Mouse (Mus musculus): Measurements from ENCODE around the gene Rab11fip2.

The Rab11fip2 gene

GRCm38 (mm10) chr19:59943322-59943871, at the start of gene Rab11fip2:
TSS of gene Rab11fip2 (minus strand) at chr19:59943654.
- peak; percentile 92 to 93 for DNase-seq

GRCm38 (mm10) chr19:59981588-59981987, 38.1 kb upstream of the Rab11fip2 start:
- no peak for DNase-seq

DNA sequence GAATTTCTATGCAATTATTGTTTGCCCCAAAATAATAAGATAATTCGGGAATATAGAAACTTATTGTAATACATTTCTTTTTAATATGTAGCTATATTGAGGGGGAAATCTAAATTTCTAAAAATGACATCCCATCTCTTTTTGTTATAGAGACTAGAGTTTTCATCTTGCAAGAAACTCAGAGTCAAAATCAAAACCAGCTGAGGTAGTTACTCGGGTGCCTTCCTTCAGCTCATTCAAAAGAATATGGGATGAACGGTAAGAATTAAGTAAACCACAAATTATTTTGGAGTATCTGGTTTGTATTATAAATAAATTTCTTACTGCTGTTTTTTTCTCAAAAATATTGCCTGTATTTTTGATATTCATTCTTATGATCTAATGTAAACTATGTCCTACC, 11.5 kb upstream of the Rab11fip2 start:
- no peak for DNase-seq

- DNase-seq = no peak
Observed at GRCm38 (mm10) chr19:59949731-59950130, 6.3 kb upstream of the Rab11fip2 start.

DNA sequence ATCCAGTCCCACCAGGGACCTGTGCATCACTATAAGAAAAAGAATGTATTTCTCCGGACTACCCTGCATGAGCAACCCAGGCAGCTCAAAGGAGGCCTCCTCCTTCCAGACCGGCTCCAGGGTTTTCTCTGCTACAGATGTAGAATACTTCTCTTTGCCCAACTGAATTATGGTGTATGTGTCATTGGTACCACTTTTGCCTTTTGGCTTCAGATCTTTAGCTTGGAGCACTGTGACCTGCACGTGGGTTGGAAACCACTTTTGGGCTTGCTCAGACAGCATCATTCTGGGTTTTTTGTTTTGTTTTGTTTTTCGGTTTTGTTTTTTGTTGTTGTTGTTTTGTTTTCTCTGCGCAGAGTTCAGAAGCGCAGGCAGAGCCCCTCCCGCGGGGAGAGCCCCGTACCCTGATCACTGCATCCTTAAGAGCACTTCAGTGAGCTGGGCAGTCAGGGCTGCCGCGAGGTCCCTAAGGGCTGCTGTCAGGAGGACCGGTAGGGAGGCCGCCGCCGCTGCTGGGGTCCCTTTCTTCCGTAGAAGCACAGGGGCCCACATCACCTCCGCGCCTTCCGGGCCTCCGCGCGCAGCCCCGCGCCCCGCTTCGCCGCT, 635 bp downstream of the Rab11fip2 start:
- DNase-seq = no peak

- peak in 1 of 2 experiments; percentile 10 for DNase-seq
Observed at GRCm38 (mm10) chr19:59939711-59940110, 3.7 kb downstream of the Rab11fip2 start.

- peak; percentile 39 to 43 for DNase-seq
Observed at GRCm38 (mm10) chr19:59932085-59932484, 11.4 kb downstream of the Rab11fip2 start.

- DNase-seq = no peak
Observed at GRCm38 (mm10) chr19:59928672-59929071, 14.8 kb downstream of the Rab11fip2 start.

DNA sequence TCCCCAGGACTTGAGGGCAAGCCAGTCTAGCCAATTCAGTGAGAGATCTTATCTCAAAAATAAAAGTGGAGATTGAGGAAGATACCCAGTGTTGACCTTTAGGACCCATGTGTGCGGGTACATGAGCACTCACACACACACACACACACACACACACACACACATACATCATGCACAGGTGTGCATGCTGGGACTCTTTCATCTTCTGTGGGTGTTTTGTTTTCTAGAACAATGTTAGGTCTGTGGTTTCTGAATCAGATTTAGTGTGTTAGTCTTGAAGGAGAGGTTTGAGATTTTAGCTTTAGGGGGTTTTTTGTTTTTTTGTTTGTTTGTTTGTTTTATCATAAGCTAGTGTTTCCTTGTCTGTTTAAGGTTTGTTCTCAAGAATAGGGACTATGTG, 17.3 kb downstream of the Rab11fip2 start:
- DNase-seq = no peak

GRCm38 (mm10) chr19:59920846-59921245, 22.6 kb downstream of the Rab11fip2 start:
- DNase-seq = no peak

GRCm38 (mm10) chr19:59917901-59918613, 25.4 kb downstream of the Rab11fip2 start:
- DNase-seq = no peak

DNA sequence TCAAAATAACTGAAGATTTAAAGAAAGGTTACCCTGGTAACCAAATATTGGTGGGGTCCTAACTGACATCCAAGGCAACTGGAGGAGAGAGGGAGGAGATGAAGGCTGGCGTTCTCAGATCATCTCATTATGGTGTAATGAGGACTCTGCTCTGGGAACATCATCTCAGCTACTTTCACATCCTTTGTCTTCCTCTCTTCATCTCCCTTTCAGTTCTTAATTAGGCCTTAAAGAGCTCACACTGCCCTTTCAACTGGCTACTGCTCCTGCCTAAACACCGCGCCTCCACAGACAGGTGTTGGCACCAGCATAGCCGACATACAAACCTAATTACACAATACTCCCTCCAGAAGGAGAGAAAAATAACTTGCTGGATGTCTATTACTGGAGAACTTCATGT, 31.9 kb downstream of the Rab11fip2 start:
- DNase-seq = no peak

DNA sequence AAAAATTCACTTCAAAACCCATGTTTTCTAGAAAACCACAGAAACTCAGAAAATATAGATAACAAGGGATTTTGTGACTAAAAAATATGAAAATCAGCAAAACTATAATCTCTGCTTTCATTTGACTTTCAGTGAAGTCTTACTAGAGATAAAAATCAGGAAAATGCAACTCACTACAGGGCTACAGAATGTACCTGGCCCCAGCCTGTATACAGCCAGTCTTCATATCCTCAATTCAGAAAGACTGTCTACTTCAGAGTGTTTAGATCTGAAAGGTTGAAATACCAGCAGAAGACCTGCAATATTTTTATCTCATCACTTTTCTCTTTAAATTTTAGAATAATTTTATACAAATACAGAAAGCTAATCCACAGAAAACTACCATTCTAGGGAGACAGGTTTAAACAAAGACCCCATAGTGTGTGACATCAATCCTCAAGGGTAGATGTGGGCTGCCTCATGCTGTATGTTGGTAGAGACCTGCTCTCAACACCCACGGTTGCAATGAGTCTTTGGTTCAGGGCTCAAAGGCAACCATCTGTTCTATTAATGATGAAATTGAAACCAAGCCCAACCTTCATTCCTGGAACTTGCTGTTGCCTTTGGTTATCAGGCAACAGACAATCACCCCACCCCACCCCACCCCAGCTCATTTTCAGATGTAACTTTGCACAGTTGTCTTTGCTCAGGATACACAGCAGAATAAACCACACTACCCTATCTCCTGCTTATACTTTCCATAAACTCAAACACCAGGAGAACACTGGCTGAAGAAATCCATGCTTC, 38.0 kb downstream of the Rab11fip2 start:
- no peak for DNase-seq

DNA sequence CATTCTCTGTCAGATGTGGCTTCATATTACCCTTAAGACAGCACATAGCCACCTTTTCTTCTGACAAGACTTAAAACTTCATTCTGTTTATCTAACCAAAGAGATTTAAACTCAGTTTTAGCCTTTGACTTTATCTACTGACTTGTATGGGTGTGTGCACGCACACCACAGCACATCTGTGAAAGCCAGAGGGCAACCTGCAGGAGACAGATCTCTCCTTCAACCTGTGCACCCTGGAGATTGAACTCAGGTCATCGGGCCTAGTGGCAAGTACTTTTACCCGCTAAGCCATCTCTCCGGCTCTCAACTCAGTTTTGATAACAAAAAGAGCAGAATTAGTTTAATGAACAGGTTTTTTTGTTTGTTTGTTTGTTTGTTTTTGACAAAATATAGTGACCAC, 43.5 kb downstream of the Rab11fip2 start:
- DNase-seq = no peak

GRCm38 (mm10) chr19:59898301-59898700, 45.2 kb downstream of the Rab11fip2 start:
- no peak for DNase-seq

DNA sequence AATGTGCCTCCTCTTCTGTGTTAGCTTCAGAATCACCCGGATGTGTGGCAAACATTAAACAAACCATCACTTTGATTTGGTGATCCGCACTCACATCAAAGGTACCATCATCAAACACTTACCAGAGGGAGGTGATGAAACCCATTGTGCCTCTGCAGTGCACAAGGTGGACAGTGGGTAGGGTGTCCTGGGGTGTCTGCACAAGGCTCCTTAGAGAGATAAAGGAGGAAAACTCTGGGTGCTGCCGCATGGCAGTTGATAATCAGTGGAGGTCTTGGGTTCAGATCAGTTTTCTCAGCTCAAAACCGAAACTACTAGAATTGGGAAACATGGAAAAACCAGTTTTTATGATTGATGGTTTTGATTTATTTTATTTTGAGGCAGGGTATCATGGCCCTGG, 54.1 kb downstream of the Rab11fip2 start:
- DNase-seq = no peak

DNA sequence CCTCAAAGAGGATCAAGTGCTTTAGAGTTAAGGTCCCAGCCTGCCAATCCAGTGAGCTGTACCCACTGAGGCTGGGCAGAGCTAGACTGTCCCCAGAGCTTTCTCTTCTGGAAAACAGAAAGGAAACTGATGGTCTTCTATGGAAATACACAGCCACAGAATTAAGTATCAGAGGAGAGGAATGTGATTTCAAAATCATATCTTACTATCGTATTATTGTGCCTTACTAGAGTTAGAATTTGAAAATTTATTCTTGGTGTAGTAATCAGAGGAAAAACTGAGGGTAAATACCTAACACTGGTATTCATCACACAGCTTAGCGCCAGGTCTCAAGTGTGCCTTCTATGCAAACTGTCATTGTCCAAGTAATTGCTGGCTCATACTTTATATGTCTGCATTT, 54.6 kb downstream of the Rab11fip2 start:
- no peak for DNase-seq

DNA sequence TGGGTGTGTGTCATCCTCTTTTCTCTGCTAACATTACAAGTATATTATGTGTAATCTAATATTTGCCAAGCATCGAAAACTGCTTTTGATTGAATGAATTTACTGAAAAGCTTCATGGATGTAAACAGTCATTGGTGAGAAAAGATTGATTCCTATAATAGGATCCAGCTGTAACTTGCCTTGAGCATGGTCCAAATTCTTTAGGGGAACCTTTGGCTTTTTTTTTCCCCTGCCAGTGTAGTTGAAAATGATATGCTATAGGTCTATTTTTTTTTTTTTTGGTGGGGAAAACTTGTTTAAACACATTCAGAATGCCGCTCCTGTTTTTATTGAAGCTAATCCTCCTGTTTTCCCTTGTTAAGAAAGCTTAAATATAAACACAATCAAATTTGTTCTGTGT, 55.6 kb downstream of the Rab11fip2 start:
- DNase-seq = no peak

- no peak for DNase-seq
Observed at GRCm38 (mm10) chr19:59885301-59885700, 58.2 kb downstream of the Rab11fip2 start.

DNA sequence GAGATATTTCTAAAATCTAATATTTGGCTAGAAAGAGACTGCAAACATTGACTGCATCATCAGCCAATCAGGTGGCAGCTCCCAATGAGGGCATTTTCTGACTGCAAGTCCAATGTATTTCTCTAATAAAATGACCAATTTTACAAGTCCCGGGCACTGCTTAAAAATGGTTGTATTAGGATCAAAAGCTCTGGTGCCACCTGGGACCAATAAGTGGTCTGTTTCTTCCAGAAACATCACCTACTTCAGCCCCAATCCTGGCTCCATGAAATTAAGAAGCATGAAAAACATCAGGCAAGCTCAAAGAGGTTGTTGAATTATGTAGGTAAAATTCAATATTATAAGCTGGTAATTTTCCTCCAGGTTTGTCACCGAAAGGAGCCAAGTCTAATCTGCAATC, 66.2 kb downstream of the Rab11fip2 start:
- no peak for DNase-seq

DNA sequence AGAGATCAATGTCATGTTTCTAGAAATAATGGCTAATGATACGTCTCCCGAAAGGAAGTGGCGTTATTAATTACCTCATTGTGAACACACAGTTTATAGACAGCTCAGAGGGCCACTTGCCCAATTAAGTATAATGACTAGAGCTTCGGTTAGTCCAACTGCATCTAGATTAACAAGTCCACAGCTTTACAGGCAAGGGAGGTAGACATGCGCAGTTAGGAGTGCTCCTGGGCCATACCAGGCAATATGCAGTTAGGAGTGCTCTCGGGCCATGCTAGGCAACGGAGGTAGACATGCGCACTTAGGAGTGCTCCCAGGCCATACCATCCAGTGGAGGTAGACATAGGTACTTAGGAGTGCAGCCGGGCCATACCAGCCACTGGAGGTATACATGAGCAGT, 76.8 kb downstream of the Rab11fip2 start:
- no peak for DNase-seq

DNA sequence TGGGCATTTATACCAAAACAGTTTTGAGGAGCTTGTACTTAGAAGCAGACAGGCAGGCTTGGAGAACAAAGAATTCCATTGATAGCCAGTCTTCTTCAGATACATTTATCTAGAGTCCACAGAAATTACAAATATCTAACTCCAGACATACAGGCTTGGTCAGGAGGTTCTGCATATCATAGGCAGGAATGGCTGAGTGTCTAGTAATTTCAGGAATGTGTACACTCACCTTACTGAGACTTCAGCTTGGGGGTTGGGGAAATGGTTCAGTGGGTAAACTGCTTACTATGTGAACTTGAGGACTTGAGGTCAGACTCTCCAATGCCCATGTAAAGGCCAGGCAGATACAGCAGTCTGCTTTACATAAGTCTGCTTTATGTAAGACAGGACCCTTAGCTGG, 81.0 kb downstream of the Rab11fip2 start:
- DNase-seq = no peak

DNA sequence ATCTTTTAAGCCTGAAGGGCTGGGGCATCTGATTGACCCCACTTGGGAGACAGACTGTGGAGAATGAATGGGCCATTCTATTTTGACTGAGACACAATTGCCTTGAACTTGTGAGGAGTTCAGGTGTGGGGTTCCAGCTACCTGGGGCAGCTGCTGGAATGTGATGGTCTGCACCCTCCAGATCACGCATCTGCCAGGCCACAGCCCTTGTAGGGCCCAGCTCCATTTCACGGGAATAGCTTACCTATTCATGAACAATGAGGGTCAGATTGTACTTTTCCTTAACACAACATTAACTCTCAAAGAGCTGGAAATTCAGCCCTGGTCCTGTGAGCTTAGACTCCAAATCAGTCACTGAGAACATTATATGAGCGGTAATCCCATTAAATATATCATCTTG, 82.7 kb downstream of the Rab11fip2 start:
- DNase-seq = no peak

DNA sequence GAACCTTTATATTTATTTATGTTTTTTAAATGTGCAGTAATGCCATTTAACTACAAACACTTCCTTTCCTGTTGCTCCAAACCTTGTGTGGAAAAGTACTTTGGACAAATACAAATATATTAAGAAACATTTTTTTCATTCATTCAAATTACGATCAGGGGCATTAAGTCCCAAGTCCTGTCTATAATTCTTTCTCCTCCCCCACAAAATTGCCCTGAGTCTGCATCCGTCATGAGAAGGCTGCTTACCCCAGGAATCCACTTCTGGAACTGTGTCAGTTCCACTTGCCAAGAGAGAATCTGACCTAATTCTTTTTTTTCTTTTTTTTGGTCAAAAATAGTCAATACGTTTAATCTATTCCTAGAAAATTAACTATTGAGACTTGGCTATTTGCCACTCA, 90.4 kb downstream of the Rab11fip2 start:
- no peak for DNase-seq

Data from cerebellum, postnatal 25 days (tissue).